Mouse (Mus musculus) MEL (cell line): ENCODE results near the gene Spi1. TPM values are rescaled to one million over a fixed set of nuclear protein-coding genes. Genes with fewer than 3 reads are reported as not detected.

Experiments used
- DNase-seq: peaks from one replicate; pipeline ENCODE4 v3.0.0; 2011; ENCODE audit warnings: low read depth, low spot score
- H3K27ac ChIP-seq: 2 replicates; pipeline ENCODE4 v1.5.1; 2012; ENCODE audit warnings: low read depth, mild to moderate bottlenecking, control low read depth, low read length, moderate library complexity; ENCODE audit not compliant: control insufficient read depth
- H3K27me3 ChIP-seq, 2 experiments: fragments of 150-350 bp in 1 of 2; sonication (generic) in 1 of 2; 2 replicates each; pipeline ENCODE4 v1.6.1; 2012; ENCODE audit warnings: low read length in 2 of 2, mild to moderate bottlenecking in 2 of 2, improper control_type of control experiment in 1 of 2, moderate library complexity in 1 of 2; ENCODE audit not compliant: insufficient read depth in 2 of 2, control insufficient read depth in 1 of 2
- H3K36me3 ChIP-seq, 2 experiments: 2 replicates each; pipeline ENCODE4 v1.6.1; 2012 to 2014; ENCODE audit warnings: low read length in 2 of 2, improper control_type of control experiment in 1 of 2, inconsistent platforms in 1 of 2, mild to moderate bottlenecking in 1 of 2; ENCODE audit not compliant: insufficient read depth in 2 of 2, control insufficient read depth in 1 of 2
- H3K4me1 ChIP-seq, 2 experiments: fragments of 150-350 bp in 1 of 2; sonication (generic) in 1 of 2; 2 replicates each; pipeline ENCODE4 v1.6.1; 2012; ENCODE audit warnings: low read length in 2 of 2, improper control_type of control experiment in 1 of 2, mild to moderate bottlenecking in 1 of 2; ENCODE audit not compliant: insufficient read depth in 2 of 2, control insufficient read depth in 1 of 2
- H3K4me3 ChIP-seq, 2 experiments: fragments of 150-350 bp in 1 of 2; sonication (generic) in 1 of 2; 2 replicates each; pipeline ENCODE4 v1.5.1; 2012; ENCODE audit warnings: low read depth in 2 of 2, low read length in 2 of 2, mild to moderate bottlenecking in 2 of 2, moderate library complexity in 2 of 2, control low read depth in 1 of 2, improper control_type of control experiment in 1 of 2; ENCODE audit not compliant: control insufficient read depth in 1 of 2, insufficient read depth in 1 of 2
- H3K79me2 ChIP-seq: 2 replicates; pipeline ENCODE4 v1.6.1; 2012; ENCODE audit warnings: mild to moderate bottlenecking, low read length, moderate library complexity; ENCODE audit not compliant: control insufficient read depth, poor library complexity, insufficient read depth
- H3K9ac ChIP-seq: 2 replicates; pipeline ENCODE4 v1.6.1; 2012; ENCODE audit warnings: low read depth, mild to moderate bottlenecking, control low read depth, low read length, moderate library complexity; ENCODE audit not compliant: control insufficient read depth, poor library complexity, severe bottlenecking
- H3K9me3 ChIP-seq: fragments of 150-350 bp; sonication (generic); replicated peaks from 2 replicates; pipeline ENCODE4 v1.6.1; 2012; ENCODE audit warnings: mild to moderate bottlenecking, low read length, improper control_type of control experiment, moderate library complexity; ENCODE audit not compliant: insufficient read depth
- BHLHE40 ChIP-seq: IDR thresholded peaks from 2 replicates; pipeline ENCODE4 v1.6.1; 2012; ENCODE audit warnings: low read depth, mild to moderate bottlenecking, inconsistent platforms, low read length, improper control_type of control experiment, borderline replicate concordance
- CHD1 ChIP-seq: IDR thresholded peaks from 2 replicates; pipeline ENCODE4 v1.6.1; 2012; ENCODE audit warnings: low read depth, mild to moderate bottlenecking, inconsistent platforms, low read length, improper control_type of control experiment
- CHD2 ChIP-seq: IDR thresholded peaks from 2 replicates; pipeline ENCODE4 v1.6.1; 2011; ENCODE audit warnings: low read length, improper control_type of control experiment
- CTCF ChIP-seq, 3 experiments: IDR thresholded peaks in 2 of 3; conservative IDR thresholded peaks in 1 of 3; 2 replicates each; pipeline ENCODE4 v1.5.1; 2011 to 2012; ENCODE audit warnings: low read length in 3 of 3, low read depth in 2 of 3, mild to moderate bottlenecking in 2 of 3, improper control_type of control experiment in 1 of 3, inconsistent platforms in 1 of 3, mixed read lengths in 1 of 3, moderate library complexity in 1 of 3; ENCODE audit not compliant: control insufficient read depth in 1 of 3, insufficient read depth in 1 of 3, poor library complexity in 1 of 3, severe bottlenecking in 1 of 3
- E2F4 ChIP-seq: IDR thresholded peaks from 2 replicates; pipeline ENCODE4 v1.6.1; 2011; ENCODE audit warnings: low read depth, low read length, improper control_type of control experiment, borderline replicate concordance
- ELF1 ChIP-seq: IDR thresholded peaks from 2 replicates; pipeline ENCODE4 v1.6.1; 2014; ENCODE audit warnings: low read depth, mild to moderate bottlenecking, inconsistent platforms, low read length, improper control_type of control experiment, moderate library complexity
- EP300 ChIP-seq, 2 experiments: IDR thresholded peaks; 2 replicates each; pipeline ENCODE4 v1.6.1; 2011; ENCODE audit warnings: improper control_type of control experiment in 2 of 2, low read length in 2 of 2, low read depth in 1 of 2, mild to moderate bottlenecking in 1 of 2
- ETS1 ChIP-seq: IDR thresholded peaks from 2 replicates; pipeline ENCODE4 v1.6.1; 2012; ENCODE audit warnings: low read depth, mild to moderate bottlenecking, inconsistent platforms, low read length, improper control_type of control experiment, moderate library complexity
- GABPA ChIP-seq: IDR thresholded peaks from 2 replicates; pipeline ENCODE4 v1.6.1; 2012; ENCODE audit warnings: low read depth, mild to moderate bottlenecking, inconsistent platforms, low read length, improper control_type of control experiment, moderate library complexity
- GATA1 ChIP-seq: IDR thresholded peaks from 2 replicates; pipeline ENCODE4 v1.6.1; 2011; ENCODE audit warnings: low read depth, low read length, improper control_type of control experiment
- HCFC1 ChIP-seq: IDR thresholded peaks from 2 replicates; pipeline ENCODE4 v1.6.1; 2012; ENCODE audit warnings: low read depth, mild to moderate bottlenecking, inconsistent platforms, low read length, improper control_type of control experiment, moderate library complexity
- JUND ChIP-seq: IDR thresholded peaks from 2 replicates; pipeline ENCODE4 v1.6.1; 2011; ENCODE audit warnings: low read depth, mild to moderate bottlenecking, improper control_type of control experiment, low read length
- KAT2A ChIP-seq: conservative IDR thresholded peaks from 2 replicates; pipeline ENCODE4 v1.6.1; 2012; ENCODE audit warnings: low read depth, low read length, improper control_type of control experiment, inconsistent platforms
- MAFK ChIP-seq: IDR thresholded peaks from 2 replicates; pipeline ENCODE4 v1.6.1; 2011; ENCODE audit warnings: low read depth, mild to moderate bottlenecking, low read length, improper control_type of control experiment, borderline replicate concordance
- MAX ChIP-seq: IDR thresholded peaks from 2 replicates; pipeline ENCODE4 v1.6.1; 2011; ENCODE audit warnings: low read length, improper control_type of control experiment
- MAZ ChIP-seq: IDR thresholded peaks from 2 replicates; pipeline ENCODE4 v1.6.1; 2012; ENCODE audit warnings: low read depth, mild to moderate bottlenecking, inconsistent platforms, low read length, improper control_type of control experiment
- MEF2A ChIP-seq: IDR thresholded peaks from 2 replicates; pipeline ENCODE4 v1.6.1; 2014; ENCODE audit warnings: low read depth, mild to moderate bottlenecking, inconsistent platforms, low read length, improper control_type of control experiment; ENCODE audit not compliant: poor library complexity, insufficient replicate concordance, severe bottlenecking; ENCODE audit errors: extremely low read depth
- MXI1 ChIP-seq: IDR thresholded peaks from 2 replicates; pipeline ENCODE4 v1.6.1; 2011; ENCODE audit warnings: mild to moderate bottlenecking, low read depth, low read length, improper control_type of control experiment
- MYB ChIP-seq: IDR thresholded peaks from 2 replicates; pipeline ENCODE4 v1.6.1; 2011; ENCODE audit warnings: mild to moderate bottlenecking, low read depth, low read length, improper control_type of control experiment
- MYC ChIP-seq: IDR thresholded peaks from 2 replicates; pipeline ENCODE4 v1.6.1; 2011; ENCODE audit warnings: low read depth, mild to moderate bottlenecking, low read length, improper control_type of control experiment, moderate library complexity
- NRF1 ChIP-seq: IDR thresholded peaks from 2 replicates; pipeline ENCODE4 v1.6.1; 2014; ENCODE audit warnings: low read depth, mild to moderate bottlenecking, inconsistent platforms, low read length, improper control_type of control experiment, moderate library complexity; ENCODE audit not compliant: poor library complexity, insufficient read depth, severe bottlenecking
- POLR2A ChIP-seq, 2 experiments: IDR thresholded peaks; 2 replicates each; pipeline ENCODE4 v1.6.1; 2011 to 2012; ENCODE audit warnings: low read length in 2 of 2, mild to moderate bottlenecking in 2 of 2, control low read depth in 1 of 2, improper control_type of control experiment in 1 of 2, low read depth in 1 of 2, moderate library complexity in 1 of 2; ENCODE audit not compliant: control insufficient read depth in 1 of 2, insufficient read depth in 1 of 2, poor library complexity in 1 of 2
- POLR2AphosphoS5 ChIP-seq: IDR thresholded peaks from 2 replicates; pipeline ENCODE4 v1.6.1; 2012; ENCODE audit warnings: low read depth, borderline replicate concordance, mild to moderate bottlenecking, inconsistent platforms, low read length, moderate library complexity, mixed read lengths
- RAD21 ChIP-seq: IDR thresholded peaks from 2 replicates; pipeline ENCODE4 v1.6.1; 2011; ENCODE audit warnings: mild to moderate bottlenecking, low read depth, low read length, improper control_type of control experiment
- RCOR1 ChIP-seq: IDR thresholded peaks from 2 replicates; pipeline ENCODE4 v1.6.1; 2012; ENCODE audit warnings: low read depth, mild to moderate bottlenecking, inconsistent platforms, low read length, improper control_type of control experiment
- SIN3A ChIP-seq: IDR thresholded peaks from 2 replicates; pipeline ENCODE4 v1.6.1; 2012; ENCODE audit warnings: low read length, improper control_type of control experiment, inconsistent platforms
- SMC3 ChIP-seq: IDR thresholded peaks from 2 replicates; pipeline ENCODE4 v1.6.1; 2011; ENCODE audit warnings: low read depth, low read length, improper control_type of control experiment
- TAL1 ChIP-seq: IDR thresholded peaks from 2 replicates; pipeline ENCODE4 v1.6.1; 2012; ENCODE audit warnings: mild to moderate bottlenecking, inconsistent platforms, low read length, moderate library complexity, mixed read lengths
- TBP ChIP-seq: IDR thresholded peaks from 2 replicates; pipeline ENCODE4 v1.8.0; 2011; ENCODE audit warnings: low read depth, low read length, improper control_type of control experiment
- TCF12 ChIP-seq: IDR thresholded peaks from 2 replicates; pipeline ENCODE4 v1.6.1; 2014; ENCODE audit warnings: low read depth, mild to moderate bottlenecking, inconsistent platforms, low read length, improper control_type of control experiment, moderate library complexity
- USF1 ChIP-seq: IDR thresholded peaks from 2 replicates; pipeline ENCODE4 v1.6.1; 2014; ENCODE audit warnings: low read depth, mild to moderate bottlenecking, inconsistent platforms, low read length, improper control_type of control experiment, moderate library complexity
- USF2 ChIP-seq, 2 experiments: IDR thresholded peaks; 2 replicates each; pipeline ENCODE4 v1.6.1; 2011 to 2012; ENCODE audit warnings: improper control_type of control experiment in 2 of 2, low read length in 2 of 2, borderline replicate concordance in 1 of 2, inconsistent platforms in 1 of 2, low read depth in 1 of 2, mild to moderate bottlenecking in 1 of 2; ENCODE audit not compliant: insufficient read depth in 1 of 2
- ZC3H11A ChIP-seq: IDR thresholded peaks from 2 replicates; pipeline ENCODE4 v1.6.1; 2012; ENCODE audit warnings: low read depth, mild to moderate bottlenecking, inconsistent platforms, low read length, improper control_type of control experiment
- ZKSCAN1 ChIP-seq: IDR thresholded peaks from 2 replicates; pipeline ENCODE4 v1.6.1; 2012; ENCODE audit warnings: low read depth, mild to moderate bottlenecking, inconsistent platforms, low read length, improper control_type of control experiment, moderate library complexity
- ZMIZ1 ChIP-seq: IDR thresholded peaks from 2 replicates; pipeline ENCODE4 v1.6.1; 2012; ENCODE audit warnings: low read depth, mild to moderate bottlenecking, inconsistent platforms, low read length, improper control_type of control experiment, moderate library complexity
- ZNF384 ChIP-seq: IDR thresholded peaks from 2 replicates; pipeline ENCODE4 v1.6.1; 2012; ENCODE audit warnings: low read depth, mild to moderate bottlenecking, inconsistent platforms, low read length, improper control_type of control experiment
- polyA plus RNA-seq, 2 experiments: library from polyadenylated mRNA; stranded (reverse) in 1 of 2; unstranded in 1 of 2; fragments of >175 nt in 1 of 2; fragments of >200 nt in 1 of 2; gene quantifications; 2 replicates each; pipeline versions ENCODE4 v1.2.1 to v1.2.4; 2012; ENCODE audit warnings: low replicate concordance in 2 of 2, low read depth in 1 of 2; ENCODE audit not compliant: insufficient read length in 2 of 2, insufficient read depth in 1 of 2, missing spikeins in 1 of 2
- total RNA-seq: library from RNA; depleted of rRNA; stranded (reverse); fragments of 300-350 nt; gene quantifications from 2 replicates; pipeline ENCODE4 v1.2.3, GENCODE M21; 2012

The Spi1 gene
- total and polyA plus RNA-seq, 3 experiments = 95.9 to 142 (median 129) TPM

DNA sequence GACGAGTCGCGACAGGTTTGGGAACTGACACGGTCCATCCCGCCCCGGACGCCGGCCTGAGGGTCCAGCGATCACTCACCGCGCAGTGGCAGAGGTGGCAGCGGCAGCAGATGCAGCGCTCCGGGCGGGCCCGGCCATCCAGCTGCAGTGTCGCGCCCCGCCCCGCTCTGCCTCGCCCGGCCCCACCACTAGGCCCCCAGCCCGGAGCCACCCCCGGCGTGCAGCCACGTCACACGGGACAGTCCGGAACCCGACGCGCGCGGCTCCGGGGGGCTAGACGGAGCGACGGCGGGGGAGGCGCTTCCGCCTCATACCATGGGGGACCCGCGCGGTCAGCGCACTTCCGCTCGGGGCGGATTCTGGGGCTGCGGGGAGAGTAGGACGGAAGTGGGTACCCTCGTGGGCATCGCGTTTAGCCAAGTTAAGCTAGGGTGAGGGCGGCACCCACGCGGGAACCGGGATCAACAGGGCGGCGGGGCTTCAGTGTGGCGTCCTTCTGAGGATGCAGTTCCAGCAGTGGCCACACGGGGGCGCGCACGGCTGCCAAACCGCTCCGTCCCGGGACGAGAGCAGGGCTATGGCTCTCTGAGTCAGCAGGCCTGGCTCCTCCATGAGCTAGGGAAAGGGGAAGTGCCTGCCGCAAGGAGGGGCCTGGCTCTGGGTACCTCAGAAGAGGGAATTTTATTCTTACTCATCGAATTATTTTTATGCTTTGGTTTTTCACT, 12.0 kb upstream of the Spi1 start, which contains the start of gene Slc39a13:
TSS of gene Slc39a13 (minus strand) at position 342 of the 725 bp plus-strand sequence.
- H3K4me1 ChIP-seq = peaks cover 0 to 6% of the 10 kb centered on the region in 2 experiments; a peak in 3 of 4 replicates
- peaks cover 0 to 8% of the 10 kb centered on the region in 2 experiments; a peak in 2 of 4 replicates for H3K36me3 ChIP-seq
- no peaks in the 10 kb centered on the region for H3K27me3 ChIP-seq
- DNase-seq = peak; percentile 98
- H3K4me3 ChIP-seq = peak within 1 kb of the TSS; percentile 80 to 90
- H3K9ac ChIP-seq = peak within 1 kb of the TSS; percentile 88
- H3K9me3 ChIP-seq = no peaks in the 10 kb centered on the region
- H3K79me2 ChIP-seq = peaks cover 7% of the 10 kb centered on the region; the same call in 1 of the 2 replicates
- peak within 1 kb of the TSS; percentile 82 for H3K27ac ChIP-seq
- TF ChIP-seq USF2 (IDR thresholded peaks at IDR 0.05; ENCODE audit: borderline replicate concordance in 1 of 2, insufficient read depth in 1 of 2, low read depth in 1 of 2, low read length in 2 of 2) (no peak), ZNF384 (no peak), RAD21 (peak; percentile 89), JUND (no peak), ELF1 (peak; percentile 88), MYB (no peak), SMC3 (peak; percentile 84), USF1 (peak; percentile 62), ZKSCAN1 (no peak), MAZ (peak; percentile 97; the same call in 1 of the 2 replicates), ZMIZ1 (no peak), TCF12 (peak; percentile 65; the same call in 1 of the 2 replicates), MAFK (no peak), CHD2 (no peak), POLR2A (IDR thresholded peaks at IDR 0.05; ENCODE audit: control insufficient read depth in 1 of 2, insufficient read depth in 1 of 2, low read depth in 1 of 2, low read length in 2 of 2, poor library complexity in 1 of 2) (peak in 1 of 2 experiments; percentile 65; a peak in 2 of 4 replicates), KAT2A (no peak; the same call in 1 of the 2 replicates), SIN3A (peak; percentile 92), POLR2AphosphoS5 (no peak), ETS1 (peak; percentile 52), MXI1 (peak; percentile 88), E2F4 (no peak), HCFC1 (peak; percentile 97), EP300 (IDR thresholded peaks at IDR 0.05; ENCODE audit: low read depth in 1 of 2, low read length in 2 of 2) (peak; percentile 21 to 52; a peak in 1 of 4 replicates), NRF1 (no peak), ZC3H11A (peak; percentile 70), MYC (peak; percentile 70), MAX (no peak), GATA1 (no peak), CTCF (IDR thresholded peaks at IDR 0.05 in 2 of 3, conservative IDR thresholded peaks at IDR 0.05 in 1 of 3; ENCODE audit: control insufficient read depth in 1 of 3, insufficient read depth in 1 of 3, low read depth in 2 of 3, low read length in 3 of 3, poor library complexity in 1 of 3, severe bottlenecking in 1 of 3) (peak; percentile 81 to 99 (median 95); a peak in 5 of 6 replicates), TAL1 (no peak), GABPA (no peak), BHLHE40 (no peak; the same call in 1 of the 2 replicates), TBP (peak; percentile 73), MEF2A (peak; percentile 78; the same call in 1 of the 2 replicates), RCOR1 (no peak; the same call in 1 of the 2 replicates), CHD1 (no peak)
